Mouse (Mus musculus) hematopoietic multipotent progenitor cell, adult 10-12 weeks (in vitro differentiated cells): ENCODE results near the gene Tsen15. TPM values are rescaled to one million over a fixed set of nuclear protein-coding genes. Genes with fewer than 3 reads are reported as not detected.

Source experiments
- polyA plus RNA-seq: library from polyadenylated mRNA; stranded (reverse); fragments of >175 nt; gene quantifications from 2 replicates; pipeline ENCODE4 v1.2.3, GENCODE M21; 2012; ENCODE audit warnings: low replicate concordance

The Tsen15 gene
- polyA plus RNA-seq, result 26.4 and 34.7 TPM in 2 replicates

GRCm38 (mm10) chr1:152386188-152386835, at the start of gene Tsen15:
TSS of gene Tsen15 (minus strand) at chr1:152386688.

GRCm38 (mm10) chr1:152399790-152400555, 13.5 kb upstream of the Tsen15 start, which contains the start of gene Colgalt2:
TSS of gene Colgalt2 (plus strand) at chr1:152399830.

Other genes starting within 250 kb of the Tsen15 start
- 0.04 and 0.27 TPM in 2 replicates for gene Colgalt2, start 13.1 kb upstream of the Tsen15 start, polyA plus RNA-seq